Mouse (Mus musculus) thymus, adult 18-20 months (tissue): Measurements from ENCODE around the gene Arhgap21.

Experiments used
- DNase-seq, 2 experiments: peaks; one replicate each; pipeline ENCODE4 v3.0.0; 2022; ENCODE audit warnings: mixed read lengths in 2 of 2

Arhgap21 gene

DNA sequence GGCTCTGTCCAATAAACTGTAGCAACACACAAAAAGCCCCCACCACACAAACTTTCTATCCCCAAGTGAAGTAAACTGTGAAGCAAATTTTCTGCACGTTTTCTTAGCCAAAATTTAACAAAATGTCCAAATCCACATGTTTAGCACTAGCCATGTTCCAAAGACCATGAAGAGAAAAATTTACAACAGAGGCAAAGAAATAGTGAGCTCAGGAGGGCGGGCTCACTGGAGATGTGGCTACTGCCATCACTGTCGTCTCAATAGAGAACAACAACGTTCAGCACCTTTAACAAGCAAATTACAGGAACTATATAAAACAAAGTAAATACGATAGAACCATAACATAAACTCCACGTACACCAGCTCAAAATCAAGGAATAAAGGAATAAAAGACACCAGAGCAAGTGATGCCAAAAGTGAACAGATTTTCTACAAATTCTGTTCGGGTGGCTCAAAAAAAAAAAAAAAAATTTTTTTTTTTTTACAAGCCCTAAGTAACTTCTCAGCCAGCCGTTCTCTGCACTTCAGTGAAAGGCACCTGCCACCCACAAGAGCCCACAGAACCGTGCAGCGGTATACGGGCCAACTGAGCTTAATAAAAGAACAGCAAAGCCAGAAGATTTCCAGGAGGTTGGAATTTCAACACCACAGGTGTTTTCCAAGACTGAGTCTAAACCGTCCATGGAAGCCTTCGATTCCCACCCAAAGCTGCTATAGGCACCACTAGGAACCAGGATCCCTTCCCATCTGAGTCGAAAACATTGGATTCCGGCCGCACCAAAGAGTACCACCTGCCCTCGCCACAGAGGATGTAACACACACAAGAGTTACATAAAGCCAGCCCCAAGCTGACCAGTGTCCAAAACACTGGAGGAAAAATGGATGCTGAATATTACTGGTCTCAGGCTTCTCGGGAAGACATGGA lies 2.2 kb downstream of the Arhgap21 start:
- no peak for DNase-seq

DNA sequence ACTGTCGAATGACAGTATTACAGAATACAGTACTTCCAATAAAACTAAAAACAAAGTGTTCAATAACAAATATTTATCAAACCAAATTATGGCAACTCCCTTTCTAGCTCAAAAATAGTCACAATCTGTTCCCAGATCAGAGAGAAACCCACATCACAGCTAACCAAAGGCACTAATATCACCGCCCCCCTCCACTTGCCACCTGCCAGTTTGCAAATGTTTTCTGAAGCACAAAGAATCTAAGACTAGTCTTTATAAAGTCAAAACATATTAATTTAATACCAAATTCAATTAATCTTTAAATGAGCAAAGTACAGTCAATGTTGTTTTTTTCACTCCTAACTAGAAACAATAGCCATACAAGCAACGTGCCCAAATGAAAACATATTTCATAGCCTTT lies 3.3 kb downstream of the Arhgap21 start:
- DNase-seq = no peak

DNA sequence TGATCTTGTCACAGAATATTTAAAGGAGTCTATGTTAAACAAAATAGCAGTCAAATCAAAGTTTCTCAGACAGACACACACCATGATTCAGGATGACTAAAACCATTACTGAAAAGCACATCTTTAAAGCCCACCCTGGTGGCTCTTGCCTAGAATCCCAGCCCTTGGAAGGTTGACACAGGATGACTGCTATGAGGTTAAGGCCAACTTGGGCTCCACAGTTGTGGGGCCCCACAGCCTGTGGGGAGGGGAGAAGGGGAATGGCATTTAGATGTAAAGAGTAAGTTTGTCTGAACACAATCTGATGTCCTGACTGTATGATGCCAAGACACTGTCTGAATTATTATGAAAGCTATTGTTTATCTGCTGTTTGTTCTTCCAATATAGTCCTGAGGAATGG lies 4.2 kb downstream of the Arhgap21 start:
- DNase-seq = no peak

DNA sequence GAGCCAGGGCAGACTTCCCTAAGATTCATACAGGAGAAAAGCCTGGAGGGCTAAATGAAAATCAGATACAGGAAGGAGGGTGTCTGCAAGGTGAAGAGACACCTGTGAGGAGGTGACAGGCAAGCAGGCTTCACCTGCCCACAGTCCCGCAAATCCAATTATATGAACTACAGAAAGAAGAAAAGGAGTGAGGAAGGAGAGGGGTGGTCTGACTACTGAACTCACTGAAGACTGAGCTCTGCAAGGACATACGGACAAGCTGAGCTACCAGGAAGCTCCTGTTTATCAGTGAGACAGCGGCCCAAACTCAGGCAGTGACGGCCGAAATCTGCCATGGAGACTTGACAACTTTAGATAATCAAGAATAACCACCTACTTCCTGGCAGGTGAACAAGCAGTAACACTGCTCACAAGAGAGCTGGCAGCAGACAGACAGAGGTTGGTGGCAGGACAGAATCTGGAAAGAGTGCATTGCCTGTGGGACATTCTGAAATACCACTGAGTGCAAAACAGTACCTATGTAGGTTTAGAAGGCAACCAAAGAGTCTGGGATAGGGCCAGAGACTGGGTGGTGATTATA lies 5.4 kb downstream of the Arhgap21 start:
- DNase-seq = no peak

DNA sequence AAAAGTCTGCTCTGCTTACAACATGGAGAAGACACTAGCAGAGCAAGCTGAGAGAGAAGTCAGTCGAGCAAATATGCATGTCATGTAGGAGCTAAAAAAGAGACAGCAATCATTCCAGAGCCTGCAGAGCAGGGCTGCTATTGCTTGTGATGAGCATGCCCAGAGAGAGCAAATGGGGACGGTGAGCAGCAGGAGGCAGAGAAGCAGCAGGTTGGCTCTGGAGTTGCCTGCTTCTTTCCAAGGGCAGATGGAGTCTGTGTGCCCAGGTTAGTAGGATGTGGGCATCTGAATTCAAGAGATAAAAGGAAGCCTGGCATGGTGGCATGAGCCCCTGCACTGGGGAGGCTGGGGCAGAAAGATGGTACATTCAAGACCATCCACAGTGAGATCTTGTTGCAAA lies 6.4 kb downstream of the Arhgap21 start:
- DNase-seq = no peak

DNA sequence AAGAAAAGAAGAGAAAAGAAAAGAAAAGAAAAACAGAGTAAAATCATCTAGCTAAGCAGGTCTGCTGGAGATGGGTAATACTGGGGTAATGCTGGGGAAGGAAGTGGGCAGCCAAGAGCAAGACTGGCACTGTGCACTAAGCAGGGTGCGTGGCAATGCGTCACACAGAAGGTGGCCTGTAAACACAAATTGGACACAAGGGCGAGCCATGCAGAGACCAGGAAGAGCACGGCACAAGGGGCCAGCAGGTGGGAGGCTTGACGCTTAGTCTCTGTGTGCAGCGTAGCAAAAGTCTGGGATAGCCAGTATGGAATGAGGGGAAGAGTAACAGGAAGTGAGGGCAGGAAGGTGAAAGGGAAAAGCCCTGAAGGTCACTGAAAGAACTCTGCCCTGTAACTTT lies 6.9 kb downstream of the Arhgap21 start:
- DNase-seq = no peak

DNA sequence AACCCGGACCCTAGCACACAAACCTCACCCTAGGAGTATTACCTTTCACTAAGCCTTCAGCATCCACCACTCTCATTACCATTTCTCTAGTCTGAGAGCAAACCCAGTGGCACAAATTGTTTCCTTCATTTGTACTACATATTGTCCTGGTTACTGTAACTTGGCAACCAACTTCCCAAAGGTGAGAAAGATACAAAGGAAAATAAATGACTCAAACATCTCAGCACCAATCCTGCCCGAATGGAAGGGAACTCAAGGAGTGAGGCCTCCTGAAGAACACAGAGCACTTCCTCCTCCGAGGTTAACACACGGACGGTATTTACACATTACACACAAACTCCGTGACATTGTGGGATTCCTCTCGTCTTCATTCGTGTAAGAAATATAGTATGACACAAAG lies 7.4 kb downstream of the Arhgap21 start:
- no peak for DNase-seq

DNA sequence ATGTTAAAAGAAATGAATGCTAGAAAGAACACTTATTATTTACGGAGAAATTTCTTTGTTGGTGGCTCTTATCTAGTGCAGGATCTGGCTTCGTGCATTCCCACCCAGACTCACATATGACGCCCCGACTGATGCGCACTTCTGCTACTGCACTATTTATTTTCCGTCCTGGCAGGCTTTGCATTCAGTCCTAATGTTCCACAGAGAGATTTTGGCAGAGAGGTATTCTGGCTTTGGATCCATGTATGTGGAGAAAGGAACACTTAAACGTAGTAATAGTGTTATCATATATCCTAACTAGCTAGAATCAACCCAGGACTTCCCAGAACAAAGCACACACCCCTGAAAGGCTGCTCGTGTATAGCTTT lies 8.0 kb downstream of the Arhgap21 start:
- no peak for DNase-seq

DNA sequence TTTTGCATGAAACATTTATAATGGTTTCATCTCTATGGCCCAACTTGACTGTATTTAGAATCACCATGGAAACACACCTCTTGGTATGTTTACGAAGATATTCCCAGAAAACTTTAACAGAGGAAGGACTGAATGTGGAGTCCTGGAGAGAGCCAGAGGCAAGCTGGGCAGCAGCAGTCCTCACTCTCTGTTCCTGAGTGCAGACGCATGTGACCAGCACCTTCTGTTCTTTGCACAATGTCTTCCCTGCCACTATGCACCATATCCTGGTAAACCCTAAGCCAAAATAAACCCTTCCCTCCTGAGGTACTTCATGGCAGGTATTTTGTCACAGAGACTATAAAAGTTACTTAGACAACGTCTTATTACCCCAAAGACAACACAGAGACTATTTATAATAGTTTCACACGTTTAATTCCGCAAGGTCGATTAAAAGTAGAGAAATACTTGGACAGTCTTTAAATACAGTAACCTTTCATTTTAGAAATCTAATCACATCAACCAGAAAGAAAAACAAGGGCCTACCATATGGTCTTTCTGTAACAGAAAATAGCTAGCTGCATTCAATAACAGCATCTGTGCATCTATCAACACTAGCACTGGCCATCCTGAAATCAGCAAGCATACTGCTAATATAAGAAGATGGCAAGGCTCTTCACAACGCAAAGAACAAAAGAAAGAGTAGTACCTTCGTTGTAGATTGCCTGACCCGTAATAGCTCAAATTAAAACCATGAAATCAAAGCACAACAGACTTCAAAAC lies 8.6 kb downstream of the Arhgap21 start:
- DNase-seq = no peak

DNA sequence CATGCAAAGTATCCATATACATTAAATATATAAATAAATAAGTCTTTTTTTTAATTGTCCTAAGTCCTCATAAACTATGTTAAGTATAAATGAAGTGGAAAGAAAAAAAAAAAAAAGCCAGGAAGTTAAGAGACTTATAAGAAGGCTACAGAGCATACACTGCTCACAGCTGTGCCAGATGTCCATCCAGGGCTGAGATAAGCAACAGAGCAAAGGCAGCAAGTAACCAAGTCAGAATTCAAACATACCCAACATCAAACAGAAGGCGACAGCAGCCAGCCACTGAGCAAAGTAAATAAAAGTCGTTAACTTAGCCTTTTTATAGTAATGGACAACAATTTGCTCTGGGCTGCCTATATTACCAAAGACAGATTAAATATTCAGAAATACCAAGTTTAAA lies 9.6 kb downstream of the Arhgap21 start:
- no peak for DNase-seq

DNA sequence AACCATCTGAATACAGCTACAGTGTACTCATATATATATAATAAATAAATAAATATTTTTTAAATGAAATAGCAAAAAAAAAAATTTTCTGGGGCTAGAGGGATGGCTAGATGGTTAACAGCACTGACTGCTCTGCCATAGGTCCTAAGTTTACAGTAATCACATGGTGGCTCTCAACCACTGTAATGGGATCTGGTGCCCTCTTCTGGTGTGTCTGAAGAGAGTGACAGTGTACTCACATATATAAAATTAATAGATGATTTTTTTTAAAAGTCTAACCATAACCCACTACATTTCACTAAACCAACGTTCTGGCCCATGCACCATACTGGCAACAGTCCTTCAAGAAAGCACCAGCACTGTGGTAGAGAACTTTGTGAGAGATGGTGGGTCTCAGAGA lies 10.7 kb downstream of the Arhgap21 start:
- DNase-seq = no peak

DNA sequence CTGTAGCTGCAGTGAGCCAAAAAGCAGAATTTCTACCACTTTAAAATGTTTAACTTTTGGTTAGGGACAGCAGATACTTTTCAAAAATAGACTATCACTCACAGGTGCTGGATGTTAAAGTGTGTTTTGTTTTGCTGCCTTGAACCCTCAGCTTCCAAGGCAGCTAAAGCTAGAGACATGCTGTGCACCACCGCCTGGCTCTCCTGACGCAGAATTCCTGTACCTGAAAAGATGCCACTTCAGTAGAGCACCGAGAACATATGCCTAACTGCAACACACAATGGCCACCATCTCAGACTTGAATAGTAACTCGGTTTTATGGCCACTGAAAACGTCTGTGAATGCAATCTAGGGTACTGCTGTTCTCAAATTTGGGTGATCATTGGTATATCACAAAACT lies 12.0 kb downstream of the Arhgap21 start:
- DNase-seq = no peak

DNA sequence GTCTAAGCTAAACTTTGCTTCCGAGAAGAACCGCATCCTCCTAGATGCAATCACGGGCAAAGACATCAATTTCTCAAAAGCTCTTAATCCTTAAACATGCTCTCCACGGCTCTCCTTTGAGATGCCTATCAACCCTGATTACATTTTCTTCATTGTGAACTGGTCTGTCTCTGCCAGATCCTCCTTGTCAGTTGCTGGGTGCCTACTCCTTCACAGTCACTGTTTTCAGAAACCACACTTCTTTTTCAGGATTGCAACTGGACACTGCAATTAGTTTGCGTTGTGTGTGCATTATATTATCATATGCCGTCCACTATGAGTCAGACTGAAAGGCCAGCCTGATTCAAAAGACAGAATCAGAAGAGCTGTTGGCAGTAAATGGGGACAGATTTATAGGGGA lies 12.7 kb downstream of the Arhgap21 start:
- no peak for DNase-seq

DNA sequence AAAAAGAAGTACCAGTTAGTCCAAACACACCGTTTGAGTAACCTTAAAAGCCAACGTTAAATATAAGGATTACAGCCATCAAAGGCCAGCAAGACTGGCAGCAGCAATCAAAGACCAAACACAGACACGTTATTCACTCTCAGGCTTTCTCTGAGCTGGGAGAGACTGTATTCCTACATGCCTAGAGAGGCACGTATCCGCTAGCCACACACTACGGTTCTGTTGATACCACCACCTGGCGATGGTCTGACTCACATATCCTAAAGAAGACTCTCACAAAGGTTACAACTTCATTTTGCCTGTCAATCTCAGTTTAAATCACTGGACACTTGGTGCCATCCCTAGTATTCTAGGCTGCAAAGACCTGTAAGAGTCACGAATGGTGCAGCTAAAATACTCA lies 13.3 kb downstream of the Arhgap21 start:
- no peak for DNase-seq

DNA sequence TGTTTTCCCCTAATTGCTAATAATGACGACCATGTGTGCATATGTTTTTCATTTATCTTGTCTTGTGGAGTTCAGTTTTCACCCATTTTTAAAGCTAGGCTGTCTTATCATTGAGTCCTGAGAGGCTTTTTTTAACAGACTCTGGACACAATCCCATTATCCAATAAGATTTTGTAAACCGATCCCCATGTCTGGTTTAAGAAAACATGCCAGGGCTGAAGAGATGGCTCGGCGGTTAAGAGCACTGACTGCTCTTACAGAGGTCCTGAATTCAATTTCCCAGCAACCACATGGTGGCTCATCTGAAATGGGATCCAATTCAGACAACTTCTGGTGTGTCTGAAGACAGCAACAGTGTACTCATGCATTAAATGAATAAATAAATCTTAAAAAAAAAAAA lies 16.0 kb downstream of the Arhgap21 start:
- DNase-seq = no peak

DNA sequence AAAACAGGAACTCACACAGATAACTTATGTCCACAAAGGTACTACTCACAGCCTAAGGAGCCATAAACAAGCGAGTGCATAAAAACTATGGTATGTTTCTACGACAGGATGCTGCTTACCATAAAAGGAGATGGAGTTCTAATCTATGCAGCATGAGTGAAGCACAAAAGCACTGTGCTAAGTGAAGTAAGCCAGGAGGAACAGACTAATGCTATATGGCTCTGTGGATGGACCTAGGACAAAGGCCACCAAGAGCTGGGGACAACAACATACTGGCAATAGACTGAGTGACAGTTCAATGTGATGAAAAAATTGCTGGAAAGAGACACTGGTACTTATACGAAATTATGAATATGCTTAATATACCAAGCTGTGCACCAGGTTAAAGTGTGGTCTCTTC lies 19.5 kb downstream of the Arhgap21 start:
- DNase-seq = no peak

DNA sequence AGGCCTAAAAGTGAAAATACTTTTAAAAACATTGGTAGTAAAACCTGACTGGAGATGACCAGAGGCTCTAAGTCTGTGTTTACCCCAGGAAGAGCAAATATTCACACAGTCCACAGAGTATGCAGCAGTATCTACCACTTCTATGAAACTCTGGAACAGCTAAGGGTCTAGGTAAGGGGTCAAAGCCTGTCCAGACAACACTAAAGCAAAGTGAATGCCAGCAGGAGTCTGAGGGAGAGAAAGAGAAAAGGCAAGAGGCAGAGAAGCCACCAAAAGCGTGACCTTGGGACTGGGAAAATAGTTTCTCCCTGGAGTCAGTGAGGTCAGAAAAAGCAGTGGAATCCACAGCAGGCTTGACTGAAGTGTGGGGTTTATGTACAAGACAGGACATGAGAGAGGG lies 21.6 kb downstream of the Arhgap21 start:
- no peak for DNase-seq

DNA sequence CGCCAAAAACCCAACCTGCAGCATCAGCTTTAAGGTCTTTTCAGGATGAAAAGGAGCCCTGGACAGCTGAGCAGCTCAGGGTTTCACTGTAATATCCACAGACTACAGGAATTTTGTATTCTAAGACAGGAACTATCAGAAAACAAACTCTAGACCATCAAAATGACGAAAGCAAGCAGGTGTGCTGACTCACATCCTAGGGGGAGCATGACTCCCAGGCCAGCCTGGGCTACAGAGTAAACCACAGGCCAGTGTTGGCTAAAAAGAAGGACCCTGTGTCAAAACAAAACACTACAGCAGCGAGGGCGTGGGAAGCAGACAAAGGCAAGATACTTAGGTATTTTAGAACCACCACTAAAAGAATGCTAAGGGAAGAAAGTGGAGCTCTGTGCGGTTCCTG lies 23.1 kb downstream of the Arhgap21 start:
- DNase-seq = no peak

DNA sequence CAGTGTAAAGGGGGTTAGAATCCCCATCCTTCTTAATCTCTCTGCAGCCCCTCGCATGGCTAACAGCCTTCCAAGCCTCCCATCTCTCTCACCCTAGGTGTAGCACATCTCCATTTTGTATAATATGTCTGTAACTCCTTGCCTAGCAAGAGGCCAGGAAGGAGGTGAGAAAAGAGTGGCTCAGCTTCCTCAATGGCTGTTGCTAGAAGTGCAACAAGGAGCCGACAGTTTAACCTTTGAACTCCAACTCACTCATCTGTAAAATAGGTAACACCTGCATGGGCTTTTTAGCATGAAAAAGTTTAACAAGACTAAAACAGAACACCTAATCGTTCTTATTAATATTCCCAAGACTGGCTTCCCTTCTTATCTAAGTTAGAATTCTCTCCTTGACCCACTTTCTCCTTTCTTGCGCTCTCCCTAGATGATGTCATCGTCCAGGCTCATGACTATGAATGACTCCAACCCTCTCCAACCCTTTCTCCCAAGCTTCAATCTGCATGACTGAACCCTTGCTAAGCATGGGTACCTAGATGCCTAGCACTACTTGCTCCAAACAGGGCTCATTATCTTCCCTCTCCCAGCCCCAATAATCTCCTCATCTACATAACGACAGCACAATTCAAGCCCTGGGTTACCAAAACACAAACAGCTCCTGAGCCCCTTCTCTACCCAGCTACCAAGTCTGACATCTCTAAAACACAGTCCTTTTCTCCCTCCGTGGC lies 24.8 kb downstream of the Arhgap21 start:
- DNase-seq = no peak

DNA sequence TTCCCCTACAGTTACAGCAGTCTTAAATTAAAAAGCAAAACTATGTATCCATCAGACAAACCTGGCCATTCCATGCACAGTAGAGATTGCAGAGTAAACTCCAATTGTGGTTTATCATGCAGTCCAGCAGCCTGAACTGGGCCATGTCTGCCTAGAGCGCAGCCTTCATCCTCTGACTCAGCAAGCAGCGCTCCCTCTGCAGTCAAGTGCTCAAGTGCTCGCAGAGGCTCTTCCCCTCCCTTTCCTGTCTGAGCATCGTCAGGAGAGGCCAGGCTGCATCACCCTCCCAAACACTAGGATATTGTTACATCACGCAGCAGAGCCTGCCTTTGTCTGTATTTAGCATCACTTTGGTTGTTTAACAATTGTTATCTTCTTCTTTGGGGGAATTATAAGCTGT lies 25.5 kb downstream of the Arhgap21 start:
- no peak for DNase-seq

DNA sequence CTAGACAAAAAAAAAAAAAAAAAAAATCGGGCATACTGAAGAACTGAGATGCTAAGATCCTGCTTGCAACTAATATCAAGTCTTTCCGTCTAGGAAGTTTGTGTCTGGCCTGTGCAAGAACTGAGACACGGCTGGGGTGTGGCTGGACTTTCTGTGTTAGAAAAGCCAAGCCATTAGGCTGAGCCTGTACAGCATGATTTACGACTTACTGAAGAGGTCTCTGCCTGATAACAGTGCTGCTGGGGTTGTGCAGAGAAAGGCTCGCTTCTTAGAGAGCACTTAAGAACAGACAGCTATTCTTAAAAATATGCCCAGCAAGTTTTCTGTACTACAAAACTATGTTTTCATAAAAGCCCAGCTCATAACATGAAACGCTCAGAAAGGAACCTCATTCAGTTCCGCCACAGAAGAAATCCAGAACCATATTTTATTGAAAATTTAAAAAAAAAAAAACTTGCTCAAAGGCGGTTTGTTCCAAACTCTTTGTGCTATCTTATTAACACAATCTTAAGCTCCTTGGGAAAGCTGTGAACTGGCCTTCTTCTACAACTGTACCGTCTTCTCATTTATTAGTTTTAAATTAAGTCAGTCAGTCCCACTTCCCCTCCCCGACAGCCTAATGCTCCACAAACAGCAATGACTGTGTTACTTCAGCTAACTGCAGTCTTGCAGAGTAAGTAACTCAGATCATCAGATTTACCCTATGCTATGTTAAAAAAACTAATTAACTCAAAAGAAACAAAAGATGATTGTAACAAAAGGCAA lies 26.1 kb downstream of the Arhgap21 start:
- DNase-seq = no peak

DNA sequence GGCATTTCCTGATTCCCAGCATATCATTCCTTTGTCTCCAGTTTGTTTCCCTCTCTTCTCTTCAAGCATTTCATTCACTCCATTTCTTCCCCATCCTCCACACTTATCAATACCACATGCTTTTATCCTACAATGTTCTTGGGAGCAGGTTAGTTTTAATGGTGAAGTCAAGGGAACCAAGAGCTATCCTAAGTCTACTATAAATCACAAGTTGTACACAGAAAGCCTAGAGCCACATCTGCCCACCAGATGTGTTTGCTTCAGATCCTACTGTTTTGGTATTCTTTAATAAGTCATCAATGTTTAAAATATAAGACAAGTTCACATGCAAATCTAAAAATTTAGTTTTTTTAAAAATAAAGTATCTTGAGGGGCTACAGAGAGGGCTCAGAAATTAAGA lies 27.6 kb downstream of the Arhgap21 start:
- no peak for DNase-seq

DNA sequence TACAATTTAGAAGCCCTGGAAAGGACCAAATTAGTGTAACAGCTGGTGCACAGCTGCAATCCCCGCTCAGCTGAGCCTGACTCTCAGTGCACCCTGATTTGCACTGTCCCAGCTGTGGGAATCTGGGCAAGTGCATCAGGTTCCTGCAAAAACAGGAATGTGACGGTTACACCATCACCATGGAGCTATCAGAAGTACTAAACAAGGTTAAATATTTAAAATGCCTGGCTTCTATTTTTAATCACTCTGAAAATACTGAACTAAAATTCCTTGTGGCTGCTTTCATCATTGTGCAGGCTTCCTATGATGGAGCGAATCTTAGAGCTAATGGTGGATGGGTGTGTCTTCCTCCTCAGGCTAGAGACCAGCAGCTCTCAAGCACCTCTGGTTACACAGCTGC lies 29.3 kb downstream of the Arhgap21 start:
- DNase-seq = no peak
